Mouse (Mus musculus): ENCODE measurements around the gene Kctd7. TPM values are rescaled to one million over a fixed set of nuclear protein-coding genes. Genes with fewer than 3 reads are reported as not detected.

Kctd7 gene
- polyA plus RNA-seq, 1 experiment, result 4.4 TPM

- no peak overlapping the region for H3K4me3 ChIP-seq (ENCODE audit: insufficient read depth, low read length)
- TF ChIP-seq POLR2A (IDR thresholded peaks at IDR 0.05; ENCODE audit: low read depth, low read length), result no peak
- no peak for TF ChIP-seq CTCF (IDR thresholded peaks at IDR 0.05; ENCODE audit: borderline replicate concordance, insufficient read depth, low read length)
These were observed 20.6 kb downstream of the Kctd7 start for GRCm38 (mm10) chr5:130165213-130165612.

GRCm38 (mm10) chr5:130169109-130169508 lies 24.4 kb downstream of the Kctd7 start:
- H3K27ac ChIP-seq (ENCODE audit: insufficient read depth, low read length), result peak overlapping the region; percentile 60
- TF ChIP-seq CTCF (IDR thresholded peaks at IDR 0.05; ENCODE audit: borderline replicate concordance, insufficient read depth, low read length) (no peak), POLR2A (IDR thresholded peaks at IDR 0.05; ENCODE audit: low read depth, low read length) (no peak)
- H3K4me3 ChIP-seq (ENCODE audit: insufficient read depth, low read length), result no peak overlapping the region
- peaks cover 10% of the 10 kb centered on the region; the same call in 1 of the 2 replicates for H3K4me1 ChIP-seq (ENCODE audit: control insufficient read depth, insufficient read depth, low read length)

More at GRCm38 (mm10) chr5:130165213-130165612, 20.6 kb downstream of the Kctd7 start:
- Histone ChIP-seq H3K27ac (ENCODE audit: insufficient read depth, low read length) (no peak overlapping the region), H3K4me1 (ENCODE audit: control insufficient read depth, insufficient read depth, low read length) (0 out of 2 replicates have a peak, but pooled peaks cover 1% of the 10 kb centered on the region)

GRCm38 (mm10) chr5:130170666-130171422 lies 26.2 kb downstream of the Kctd7 start:
- H3K27ac ChIP-seq (ENCODE audit: insufficient read depth, low read length), result peak overlapping the region; percentile 56
- peak overlapping the region; percentile 47 for H3K4me3 ChIP-seq (ENCODE audit: insufficient read depth, low read length)
- no peak for TF ChIP-seq CTCF (IDR thresholded peaks at IDR 0.05; ENCODE audit: borderline replicate concordance, insufficient read depth, low read length)
- no peak; the same call in 1 of the 2 replicates for TF ChIP-seq POLR2A (IDR thresholded peaks at IDR 0.05; ENCODE audit: low read depth, low read length)
- H3K4me1 ChIP-seq (ENCODE audit: control insufficient read depth, insufficient read depth, low read length), result peaks cover 11% of the 10 kb centered on the region; the same call in 1 of the 2 replicates

GRCm38 (mm10) chr5:130171423-130171954 lies 26.8 kb downstream of the Kctd7 start, which contains the start of gene Rabgef1:
Gene Rabgef1, plus strand, starts transcription at chr5:130171798.
- H3K27ac ChIP-seq (ENCODE audit: insufficient read depth, low read length), result peak within 1 kb of the TSS; percentile 61
- peak within 1 kb of the TSS; percentile 96 for H3K4me3 ChIP-seq (ENCODE audit: insufficient read depth, low read length)
- H3K4me1 ChIP-seq (ENCODE audit: control insufficient read depth, insufficient read depth, low read length), result peaks cover 11% of the 10 kb centered on the region; the same call in 1 of the 2 replicates
- peak; percentile 99 for TF ChIP-seq POLR2A (IDR thresholded peaks at IDR 0.05; ENCODE audit: low read depth, low read length)
- no peak for TF ChIP-seq CTCF (IDR thresholded peaks at IDR 0.05; ENCODE audit: borderline replicate concordance, insufficient read depth, low read length)

GRCm38 (mm10) chr5:130171956-130172601 lies 27.4 kb downstream of the Kctd7 start:
- 0 out of 2 replicates have a peak, but pooled peaks have one; percentile 14 for TF ChIP-seq POLR2A (IDR thresholded peaks at IDR 0.05; ENCODE audit: low read depth, low read length)
- TF ChIP-seq CTCF (IDR thresholded peaks at IDR 0.05; ENCODE audit: borderline replicate concordance, insufficient read depth, low read length), result no peak
- peak overlapping the region; percentile 61 for H3K27ac ChIP-seq (ENCODE audit: insufficient read depth, low read length)
- H3K4me3 ChIP-seq (ENCODE audit: insufficient read depth, low read length), result peak overlapping the region; percentile 96
- peaks cover 11% of the 10 kb centered on the region; the same call in 1 of the 2 replicates for H3K4me1 ChIP-seq (ENCODE audit: control insufficient read depth, insufficient read depth, low read length)

GRCm38 (mm10) chr5:130173012-130173411 lies 28.4 kb downstream of the Kctd7 start:
- Histone ChIP-seq H3K27ac (ENCODE audit: insufficient read depth, low read length) (no peak overlapping the region), H3K4me3 (ENCODE audit: insufficient read depth, low read length) (peak overlapping the region; percentile 96), H3K4me1 (ENCODE audit: control insufficient read depth, insufficient read depth, low read length) (peaks cover 14% of the 10 kb centered on the region)
- TF ChIP-seq POLR2A (IDR thresholded peaks at IDR 0.05; ENCODE audit: low read depth, low read length) (no peak), CTCF (IDR thresholded peaks at IDR 0.05; ENCODE audit: borderline replicate concordance, insufficient read depth, low read length) (no peak)

- H3K27ac ChIP-seq (ENCODE audit: insufficient read depth, low read length), result peak overlapping the region; percentile 9; the same call in 1 of the 2 replicates
- H3K4me1 ChIP-seq (ENCODE audit: control insufficient read depth, insufficient read depth, low read length), result peaks cover 13% of the 10 kb centered on the region
- no peak overlapping the region for H3K4me3 ChIP-seq (ENCODE audit: insufficient read depth, low read length)
- TF ChIP-seq CTCF (IDR thresholded peaks at IDR 0.05; ENCODE audit: borderline replicate concordance, insufficient read depth, low read length) (no peak), POLR2A (IDR thresholded peaks at IDR 0.05; ENCODE audit: low read depth, low read length) (no peak)
These were observed 33.2 kb downstream of the Kctd7 start for GRCm38 (mm10) chr5:130177871-130178270.

- Histone ChIP-seq H3K4me3 (ENCODE audit: insufficient read depth, low read length) (no peak overlapping the region), H3K27ac (ENCODE audit: insufficient read depth, low read length) (no peak overlapping the region), H3K4me1 (ENCODE audit: control insufficient read depth, insufficient read depth, low read length) (peaks cover 22% of the 10 kb centered on the region)
- TF ChIP-seq CTCF (IDR thresholded peaks at IDR 0.05; ENCODE audit: borderline replicate concordance, insufficient read depth, low read length) (no peak), POLR2A (IDR thresholded peaks at IDR 0.05; ENCODE audit: low read depth, low read length) (no peak)
These were observed 35.7 kb downstream of the Kctd7 start for GRCm38 (mm10) chr5:130180362-130180761.

GRCm38 (mm10) chr5:130181740-130182540 lies 37.3 kb downstream of the Kctd7 start:
- H3K4me1 ChIP-seq (ENCODE audit: control insufficient read depth, insufficient read depth, low read length), result peaks cover 28% of the 10 kb centered on the region
- peak overlapping the region; percentile 59; the same call in 1 of the 2 replicates for H3K27ac ChIP-seq (ENCODE audit: insufficient read depth, low read length)
- TF ChIP-seq POLR2A (IDR thresholded peaks at IDR 0.05; ENCODE audit: low read depth, low read length) (no peak), CTCF (IDR thresholded peaks at IDR 0.05; ENCODE audit: borderline replicate concordance, insufficient read depth, low read length) (no peak)
- no peak overlapping the region for H3K4me3 ChIP-seq (ENCODE audit: insufficient read depth, low read length)
